Mouse (Mus musculus): Measurements from ENCODE around the gene Nell2. TPM values are rescaled to one million over a fixed set of nuclear protein-coding genes. Genes with fewer than 3 reads are reported as not detected.

Gene Nell2
- not detected for polyA plus RNA-seq (2014; fragmentation: Illumina TruSeq; extraction: RNeasy Lipid Tissue Mini Kit (QIAGEN cat#74804); ENCODE audit: low read depth, low replicate concordance)

GRCm38 (mm10) chr15:95527948-95528861 lies at the start of gene Nell2:
Gene Nell2 (minus strand): TSS chr15:95528559.

Other genes with a start within 250 kb of the Nell2 start
- gene Dbx2, start 127.4 kb upstream of the Nell2 start, polyA plus RNA-seq (2014; fragmentation: Illumina TruSeq; extraction: RNeasy Lipid Tissue Mini Kit (QIAGEN cat#74804); ENCODE audit: low read depth, low replicate concordance), result not detected